Mouse (Mus musculus) right cerebral cortex, adult 18-20 months (tissue): ENCODE results near the gene Angptl4.

ENCODE experiments used
- DNase-seq: peaks from one replicate; pipeline ENCODE4 v3.0.0; 2022; ENCODE audit warnings: mixed read lengths

Gene Angptl4

DNA sequence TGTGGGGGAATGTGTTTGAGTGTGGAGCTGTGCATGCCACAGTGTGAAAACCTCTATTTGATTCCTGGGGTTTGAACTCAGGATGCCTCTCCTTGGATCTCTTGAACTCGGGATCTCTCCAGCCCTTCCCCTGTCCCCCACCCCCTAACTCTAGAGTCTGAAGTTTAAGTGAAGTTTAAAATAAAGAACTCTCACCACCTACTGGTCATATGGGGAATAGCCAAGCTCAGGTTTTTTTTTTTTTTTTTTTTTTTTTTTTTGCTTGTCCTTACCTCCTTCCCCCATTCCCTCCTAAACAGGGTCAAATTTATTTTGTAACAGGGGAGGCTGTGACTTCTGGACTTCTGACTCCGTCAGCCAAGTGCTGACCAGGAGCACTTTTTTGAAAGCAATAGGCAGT, 20.6 kb upstream of the Angptl4 start:
- DNase-seq = no peak

DNA sequence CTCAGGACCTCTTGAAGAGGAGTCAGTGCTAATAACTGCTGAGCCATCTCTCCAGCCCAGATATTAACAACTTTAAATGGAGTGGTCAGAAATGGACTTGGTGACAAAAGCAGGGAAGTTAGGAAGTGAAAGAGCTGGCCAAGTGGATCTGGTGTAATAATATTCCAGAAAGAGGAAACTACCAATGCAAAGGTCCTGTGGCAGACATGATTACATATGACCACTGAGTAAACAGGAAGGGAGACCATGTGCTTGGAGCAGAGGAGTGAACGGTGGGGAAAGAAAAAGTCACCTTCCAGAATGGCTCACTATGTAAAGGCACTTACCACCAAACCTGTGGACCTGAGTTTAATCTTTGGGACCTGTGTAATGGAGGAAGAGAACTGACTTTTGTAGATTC, 17.6 kb upstream of the Angptl4 start:
- no peak for DNase-seq

DNA sequence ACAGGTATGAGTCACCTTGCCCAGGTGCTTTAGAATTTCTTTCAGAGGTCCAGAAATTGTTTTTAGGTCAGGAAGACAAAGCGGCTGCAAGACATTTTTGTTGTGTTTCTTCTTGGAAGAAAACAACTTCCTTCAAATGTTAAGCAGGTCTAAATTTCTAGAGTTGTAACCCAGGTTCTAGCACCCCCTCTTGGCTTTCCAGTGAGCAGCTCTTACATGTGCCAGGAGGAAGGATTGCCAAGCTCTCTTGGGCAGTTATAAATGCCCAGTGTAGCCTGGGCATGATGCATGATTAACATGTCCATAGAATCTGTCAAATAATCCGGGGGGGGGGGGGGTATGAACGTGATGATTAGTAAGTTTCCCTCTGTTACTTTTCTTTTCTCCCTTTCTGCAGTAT, 16.7 kb upstream of the Angptl4 start:
- DNase-seq = no peak

DNA sequence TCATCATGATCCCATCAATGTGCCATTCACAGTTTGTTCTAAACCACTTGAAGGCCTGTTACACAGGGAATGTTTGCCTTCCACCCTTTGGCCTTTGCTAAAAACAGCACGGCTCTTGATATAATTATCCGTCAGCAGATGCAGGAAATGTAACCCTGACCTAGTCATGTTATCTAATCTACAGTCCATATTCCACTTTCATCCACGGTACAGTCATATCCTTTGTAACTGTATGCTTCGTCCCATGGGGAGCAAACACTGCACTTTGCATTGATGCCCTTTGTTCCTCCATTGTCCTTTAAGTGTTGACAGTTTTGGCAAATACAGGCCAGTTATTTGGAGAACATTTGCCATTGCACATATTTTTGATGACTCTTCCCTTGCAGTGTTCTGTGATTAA, 7.1 kb upstream of the Angptl4 start:
- no peak for DNase-seq

DNA sequence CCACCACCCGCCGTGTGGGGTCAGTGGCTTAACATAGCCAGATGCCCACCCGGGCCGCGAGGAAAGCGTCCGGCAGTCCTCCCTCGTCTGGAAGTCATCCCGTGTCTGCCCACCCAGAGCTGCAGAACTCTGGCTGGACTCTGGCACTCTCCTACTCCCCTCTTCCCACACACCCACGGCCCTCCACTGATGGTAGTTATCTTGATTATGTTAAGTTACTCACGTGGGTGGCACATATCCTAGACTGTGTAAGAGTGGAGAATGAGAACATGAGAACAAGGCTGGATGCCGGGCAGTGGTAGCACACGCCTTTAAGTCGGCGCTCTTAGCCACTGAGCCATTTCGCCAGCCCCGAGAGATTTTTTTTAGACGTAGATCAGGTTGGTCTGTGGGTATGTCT, 4.7 kb upstream of the Angptl4 start:
- DNase-seq = peak; percentile 63

DNA sequence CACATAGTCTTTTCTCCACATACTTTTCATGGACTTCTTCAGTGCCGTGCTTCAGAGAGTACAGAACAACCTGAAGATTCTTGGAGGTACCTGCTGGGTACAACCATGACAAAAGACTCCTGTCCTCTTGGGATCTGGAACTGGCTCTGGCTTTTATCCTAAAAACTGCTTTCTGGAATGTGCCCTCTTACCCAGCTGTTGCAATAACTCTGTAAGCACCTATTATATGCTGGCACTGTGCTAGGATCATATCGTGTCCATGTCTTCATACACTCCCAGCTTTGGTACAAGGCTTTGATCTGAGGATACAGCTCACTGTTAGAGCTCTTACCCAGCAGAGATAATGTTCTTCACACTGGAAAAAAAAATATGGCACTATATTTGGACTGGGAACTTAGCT, 3.3 kb upstream of the Angptl4 start:
- no peak for DNase-seq

DNA sequence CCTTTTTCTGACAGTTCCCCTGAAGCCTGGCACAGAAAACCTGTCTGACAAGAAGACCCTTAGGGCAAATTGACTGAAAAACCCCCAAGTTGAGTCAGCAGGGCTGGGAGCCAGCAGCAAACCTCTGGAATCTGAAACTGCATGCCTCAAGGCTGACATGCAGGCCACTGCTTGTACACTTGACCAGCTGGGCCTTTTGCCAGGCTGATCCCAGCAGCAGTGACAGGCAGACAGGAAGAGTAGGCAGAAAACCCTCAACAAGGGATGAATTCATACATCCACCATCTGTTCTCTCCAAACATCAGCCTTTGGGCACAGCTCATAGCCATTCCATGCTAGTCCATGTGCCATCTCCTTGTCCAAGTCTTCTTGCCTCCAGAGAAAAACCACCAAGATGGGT, 1.8 kb upstream of the Angptl4 start:
- peak; percentile 56 for DNase-seq

DNA sequence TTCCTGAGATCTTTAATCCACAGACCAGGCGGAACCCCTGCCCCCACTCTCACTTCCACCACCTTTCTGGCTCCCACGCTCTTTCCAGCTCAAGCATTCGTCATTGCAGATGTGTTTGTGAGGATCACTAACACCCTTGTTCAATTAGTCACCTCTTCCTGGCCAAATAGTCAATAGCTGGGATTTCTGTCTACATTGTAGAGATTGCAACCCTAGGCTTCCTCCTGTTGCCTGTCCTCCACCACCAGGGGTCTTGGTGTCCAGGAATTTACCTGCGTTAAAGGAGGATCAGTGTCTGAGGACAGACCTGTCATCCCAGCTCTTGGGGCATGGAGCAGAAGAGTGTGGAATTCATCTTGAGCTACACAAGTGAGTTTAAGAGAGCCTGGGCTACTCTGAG, 437 bp upstream of the Angptl4 start:
- DNase-seq = no peak

DNA sequence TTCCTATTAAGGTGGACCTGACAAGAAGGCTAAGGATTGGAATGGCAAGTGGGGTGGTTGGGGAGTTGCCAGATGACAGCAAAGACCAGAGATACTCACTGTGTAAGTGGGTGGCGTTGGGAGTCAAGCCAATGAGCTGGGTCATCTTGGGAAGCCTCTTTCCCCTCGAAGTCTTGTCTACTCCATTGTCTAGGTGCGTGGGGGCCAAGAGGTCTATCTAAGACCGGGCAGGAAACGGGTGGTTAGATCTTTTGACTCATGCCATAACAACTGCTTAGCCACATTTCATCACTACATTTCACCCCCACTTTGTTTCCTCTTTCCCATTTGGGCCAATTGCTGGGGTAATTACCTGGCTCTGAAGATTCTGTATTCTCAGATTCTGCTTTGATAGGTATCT, 1.2 kb downstream of the Angptl4 start:
- DNase-seq = no peak

DNA sequence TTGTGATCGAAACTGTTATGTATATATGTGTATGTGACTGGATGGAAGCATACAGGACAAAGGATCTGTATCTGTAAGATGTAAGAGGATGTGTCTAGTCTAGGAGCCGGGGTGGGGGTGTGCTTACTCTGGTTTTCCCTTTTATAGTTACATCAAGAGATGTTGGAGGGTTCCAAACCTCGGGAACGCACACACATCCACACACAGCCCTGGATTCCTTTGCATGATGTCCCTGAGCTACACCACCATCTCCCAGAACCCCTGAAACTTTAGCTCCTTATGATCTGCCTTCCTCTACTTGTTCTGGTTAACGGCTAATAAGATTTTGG, 1.7 kb downstream of the Angptl4 start:
- no peak for DNase-seq

DNA sequence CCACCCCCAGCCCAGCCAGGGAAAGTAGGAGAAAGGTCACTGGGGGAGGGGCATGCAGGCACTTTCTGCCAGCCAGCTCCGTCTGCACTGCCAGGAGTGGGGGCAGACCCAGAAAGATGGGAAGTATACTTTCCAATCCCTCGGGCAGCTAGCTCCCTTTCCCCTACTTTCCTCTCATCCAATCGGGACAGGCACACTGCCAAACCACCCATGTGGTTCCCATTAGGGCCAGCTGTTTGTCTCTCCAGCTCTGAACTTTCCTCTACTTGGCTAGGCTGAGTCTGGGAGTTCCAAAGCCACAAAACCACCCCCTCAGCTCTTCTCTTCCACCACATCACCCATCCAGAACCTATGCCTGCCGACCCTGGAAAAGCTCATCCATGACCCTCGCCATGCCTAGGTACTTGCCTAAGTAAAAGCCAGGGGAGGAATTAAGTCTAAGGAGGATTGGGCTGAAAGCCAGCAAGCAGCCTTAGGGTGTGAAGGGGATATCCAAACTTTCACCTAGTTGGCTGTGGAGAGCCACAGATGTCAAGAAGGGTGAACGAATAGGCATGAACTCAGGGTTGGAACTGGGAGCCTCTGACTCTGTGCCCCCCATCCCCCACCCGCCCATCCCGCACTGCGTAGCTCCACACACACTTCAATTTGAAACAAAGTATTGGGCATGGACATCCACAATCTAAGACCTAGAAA, 2.2 kb downstream of the Angptl4 start:
- DNase-seq = peak; percentile 85

DNA sequence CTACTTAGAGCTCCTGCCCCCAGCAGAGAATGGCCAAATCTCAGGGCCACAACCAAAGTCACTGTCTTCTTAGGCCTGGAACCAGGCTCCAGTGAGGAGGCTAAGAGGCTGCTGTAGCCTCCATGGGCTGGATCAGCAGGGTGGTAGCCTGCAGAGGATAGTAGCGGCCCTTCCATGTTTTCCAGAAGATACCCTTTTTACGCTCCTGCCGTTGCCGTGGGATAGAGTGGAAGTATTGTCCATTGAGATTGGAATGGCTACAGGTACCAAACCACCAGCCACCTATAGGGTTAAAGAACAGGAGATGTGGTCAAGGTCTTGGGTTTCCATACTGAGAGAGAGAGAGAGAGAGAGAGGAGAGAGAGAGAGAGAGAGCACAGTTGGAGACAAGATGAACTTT, 6.3 kb downstream of the Angptl4 start:
- no peak for DNase-seq

DNA sequence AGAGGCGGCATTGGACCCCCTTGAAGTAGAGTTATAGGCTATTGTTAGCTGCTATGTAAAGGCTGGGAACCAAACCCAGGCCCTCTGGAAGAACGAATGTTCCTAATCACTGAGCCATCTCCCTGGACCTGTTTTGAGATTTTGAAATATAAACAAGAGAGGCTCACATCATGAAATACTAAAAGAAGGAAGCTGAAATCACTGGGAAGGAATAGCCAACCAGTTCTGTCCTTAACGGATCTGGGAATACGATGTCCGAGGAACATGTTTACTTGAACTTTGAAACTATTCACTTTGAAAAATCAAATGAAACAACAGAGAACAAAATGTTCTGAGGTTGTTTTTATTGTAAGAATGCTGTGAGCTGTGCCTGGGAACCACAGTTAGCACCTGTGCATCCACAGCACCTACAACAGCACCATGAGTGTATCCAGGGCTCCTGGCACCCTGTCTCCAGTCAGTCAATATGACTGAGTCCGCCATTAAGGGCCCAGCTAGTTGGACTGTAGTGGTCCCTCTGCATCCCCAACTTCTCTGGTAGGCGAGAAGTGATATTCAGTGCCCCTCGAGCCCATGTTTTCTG, 7.0 kb downstream of the Angptl4 start:
- no peak for DNase-seq

DNA sequence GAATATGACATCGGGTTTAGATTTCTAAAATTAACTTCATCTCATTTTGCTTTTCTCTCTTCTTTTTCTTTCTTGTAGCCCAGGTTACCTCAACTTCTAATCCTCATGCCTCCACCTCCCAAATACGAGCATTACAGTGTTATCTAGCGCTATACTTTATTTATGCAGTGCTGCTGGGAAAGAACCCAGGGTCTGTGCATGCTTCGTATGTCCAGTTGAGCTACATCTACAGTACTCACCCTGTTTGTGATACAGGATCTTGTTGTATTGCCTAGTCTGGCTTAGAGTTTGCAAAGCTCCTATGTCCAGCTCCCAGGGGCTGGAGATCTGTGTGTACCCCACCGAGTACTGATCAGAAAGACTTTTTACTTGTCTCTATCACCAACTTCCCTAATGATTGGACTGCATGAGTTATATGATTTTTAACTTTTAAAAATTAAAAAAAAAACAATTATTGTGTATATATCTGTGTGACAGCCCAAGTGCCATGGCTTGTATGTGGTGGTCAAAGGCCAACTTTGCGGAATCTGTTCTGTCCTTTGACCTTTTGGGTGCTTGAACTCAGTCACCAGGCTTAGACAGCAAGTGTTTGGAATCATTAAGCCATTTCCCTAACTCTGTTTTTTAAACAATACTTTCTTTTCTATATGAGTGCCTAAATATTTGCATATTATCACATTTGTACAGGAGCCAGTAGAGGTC, 7.6 kb downstream of the Angptl4 start:
- no peak for DNase-seq

DNA sequence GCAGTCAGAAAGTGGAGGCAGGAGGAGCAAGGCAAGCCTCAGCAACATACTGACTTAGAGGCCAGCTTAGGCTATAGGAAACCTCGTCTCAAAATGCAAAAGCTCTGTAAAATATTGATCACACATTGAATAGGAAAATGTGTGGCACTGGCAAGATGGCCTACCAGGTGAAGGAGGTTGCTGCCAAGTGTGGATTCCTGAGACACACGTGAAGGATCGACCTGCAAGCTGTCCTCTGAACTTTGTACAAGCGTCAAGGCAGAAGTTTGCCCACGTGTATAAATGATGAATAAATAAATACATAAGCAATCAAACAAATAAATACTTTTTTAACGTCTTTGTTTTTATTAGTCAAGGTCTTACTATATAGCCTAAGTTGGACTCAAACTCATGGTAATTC, 8.2 kb downstream of the Angptl4 start:
- DNase-seq = no peak

DNA sequence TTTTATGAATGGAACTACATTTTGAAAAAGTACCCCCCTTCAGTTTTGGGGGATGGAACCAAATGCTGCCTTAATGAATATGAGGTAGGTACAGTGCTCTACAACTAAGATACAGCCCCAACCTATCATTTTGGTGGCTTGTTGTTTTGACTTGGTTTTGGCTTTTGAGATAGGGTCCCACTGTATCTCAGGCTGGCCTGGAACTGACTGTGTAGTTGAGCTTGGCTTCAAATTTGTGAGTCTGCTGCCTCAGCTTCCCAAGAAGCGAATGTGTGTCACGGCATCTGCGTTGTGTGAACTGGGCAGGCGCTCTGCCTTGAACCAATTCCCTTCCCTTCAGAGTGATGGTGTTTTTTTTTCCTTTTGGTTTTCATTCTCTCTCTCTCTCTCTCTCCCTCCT, 10.0 kb downstream of the Angptl4 start:
- no peak for DNase-seq

DNA sequence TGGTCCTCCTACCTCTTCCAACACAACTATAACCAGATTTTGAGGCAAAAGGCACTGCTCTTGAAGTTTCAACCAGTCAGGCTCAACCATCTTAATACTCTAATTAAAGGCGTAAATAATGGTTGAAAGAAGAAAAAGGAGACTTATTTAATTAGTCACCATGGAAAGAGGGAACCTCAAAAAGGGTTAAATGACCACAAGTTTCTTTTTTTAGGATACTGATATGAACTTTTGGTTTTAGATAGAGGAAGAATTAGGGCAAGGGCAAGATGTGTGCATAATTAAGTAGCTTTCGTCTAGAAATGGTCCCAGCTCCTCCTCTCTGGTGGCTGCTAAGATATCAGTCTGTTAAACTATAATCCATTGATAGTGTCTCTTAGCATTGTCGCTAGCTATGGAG, 15.2 kb downstream of the Angptl4 start:
- DNase-seq = no peak

DNA sequence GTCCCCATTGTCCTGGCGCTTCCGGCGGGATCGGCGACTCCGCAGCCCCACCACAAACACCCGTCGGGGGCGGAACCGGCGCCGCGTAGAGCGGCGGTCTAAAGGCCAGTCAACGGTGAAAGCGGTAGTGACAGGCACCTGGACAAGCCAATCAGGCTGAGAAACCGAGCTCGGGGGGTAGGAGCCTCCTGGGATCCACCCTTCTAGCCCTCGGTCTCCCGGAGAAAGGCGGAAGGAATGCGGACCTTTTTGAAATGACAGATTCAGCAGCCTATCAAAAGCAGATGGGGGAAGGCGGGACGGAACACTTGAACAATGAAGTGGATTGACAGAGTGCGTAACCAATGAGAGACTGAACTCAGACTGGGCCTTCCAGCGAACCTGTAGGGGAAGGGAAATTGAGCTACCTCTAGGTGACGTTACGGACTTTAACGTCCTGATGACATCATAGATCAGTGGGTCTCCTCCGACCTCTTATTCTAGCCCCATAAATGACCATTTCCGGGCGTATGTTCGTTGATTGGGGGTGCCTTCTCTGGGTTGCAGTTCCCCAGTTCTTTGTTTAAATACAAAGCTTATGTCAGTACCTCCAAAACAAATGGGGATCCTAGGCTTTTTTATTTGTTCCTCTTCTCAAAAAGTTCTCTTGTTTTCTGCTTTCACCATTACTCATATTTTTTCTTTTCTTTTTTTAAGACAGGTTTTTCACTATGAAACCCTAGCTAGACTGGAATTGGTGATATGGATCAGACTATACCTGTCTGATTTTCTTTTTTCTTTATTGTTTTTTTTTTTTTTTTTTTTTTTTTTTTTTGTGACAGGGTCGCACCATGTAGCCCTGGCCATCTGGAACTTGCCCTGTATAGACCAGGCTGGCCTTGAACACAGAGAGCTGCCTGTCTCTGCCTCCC, 21.1 kb downstream of the Angptl4 start, which contains the start of gene Rab11b:
TSS of gene Rab11b (minus strand) at position 276 of the 911 bp plus-strand sequence.
- DNase-seq = peak; percentile 100

DNA sequence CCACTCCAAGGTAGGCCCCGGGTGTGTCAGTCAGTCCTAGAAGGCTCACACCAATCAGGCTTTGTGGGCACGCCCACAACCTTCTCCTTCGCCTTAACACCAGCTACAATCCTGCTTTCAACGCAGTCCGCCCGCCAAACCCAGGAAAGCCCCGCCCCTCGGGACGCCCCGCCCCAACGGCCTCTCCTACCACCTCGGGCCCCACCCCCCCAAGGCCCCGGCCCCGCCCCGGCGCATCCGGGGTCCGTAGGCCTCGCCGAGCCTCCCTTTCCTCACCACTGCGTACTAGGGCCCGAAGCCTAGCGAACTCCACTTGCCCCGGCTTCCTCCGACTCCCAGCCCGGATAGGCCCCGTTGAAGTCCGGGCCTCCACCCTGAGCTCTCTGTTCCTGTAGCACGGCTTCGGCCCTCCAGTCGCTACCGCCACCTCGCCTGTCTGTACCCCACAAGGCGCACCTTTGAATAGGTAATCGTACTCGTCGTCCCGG, 21.8 kb downstream of the Angptl4 start:
- peak; percentile 90 for DNase-seq

DNA sequence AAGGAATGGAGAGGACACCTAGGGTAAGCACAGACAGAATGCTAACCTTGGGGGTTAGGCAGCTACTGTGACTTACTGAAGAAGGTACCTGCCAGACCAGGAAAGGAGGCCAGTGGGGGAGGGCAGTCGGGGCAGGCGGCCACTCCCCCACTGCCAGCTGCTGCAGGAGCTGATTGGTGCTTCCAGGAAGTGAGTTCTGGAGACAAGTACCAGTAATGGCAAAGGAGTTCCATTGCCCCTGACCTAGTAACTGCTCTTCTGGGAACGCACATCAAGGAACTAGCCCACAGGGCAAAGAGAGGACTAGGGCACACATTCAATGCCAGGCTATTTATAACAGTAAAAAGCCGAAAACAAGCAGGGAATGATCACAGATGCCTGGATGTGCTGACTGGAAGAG, 24.4 kb downstream of the Angptl4 start:
- DNase-seq = no peak

DNA sequence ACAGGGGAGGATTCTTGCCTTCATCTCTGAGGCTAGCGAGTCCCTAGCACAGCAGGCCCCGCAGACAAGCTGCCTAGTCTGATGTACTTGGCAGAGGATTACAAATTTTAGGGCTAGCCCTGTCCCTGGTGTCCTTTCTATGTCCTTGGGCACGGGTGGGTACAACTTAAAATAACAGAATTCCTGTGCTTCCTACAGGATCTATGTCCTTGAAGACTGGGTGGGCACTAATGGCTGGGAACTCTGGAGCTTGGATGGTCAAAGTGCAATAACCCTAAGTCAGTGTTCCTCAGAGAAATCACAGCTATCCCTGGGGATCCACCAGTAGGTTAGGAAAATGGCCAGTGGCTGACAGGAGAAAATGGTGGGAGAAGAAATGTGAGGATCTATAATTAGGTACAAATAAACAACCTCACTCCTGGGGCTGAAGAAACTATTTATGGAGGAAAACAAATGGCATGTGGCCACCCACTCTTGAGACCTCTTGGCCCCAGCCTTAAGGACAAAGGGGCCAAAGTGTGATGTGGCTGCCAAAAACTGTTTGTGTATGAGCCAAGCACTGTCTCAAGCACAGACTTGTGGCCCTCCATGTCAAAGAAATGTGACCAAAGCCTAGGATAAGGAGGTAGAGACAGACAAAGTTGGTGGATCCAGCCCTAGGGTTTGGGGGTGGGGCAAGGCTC, 25.4 kb downstream of the Angptl4 start:
- no peak for DNase-seq

DNA sequence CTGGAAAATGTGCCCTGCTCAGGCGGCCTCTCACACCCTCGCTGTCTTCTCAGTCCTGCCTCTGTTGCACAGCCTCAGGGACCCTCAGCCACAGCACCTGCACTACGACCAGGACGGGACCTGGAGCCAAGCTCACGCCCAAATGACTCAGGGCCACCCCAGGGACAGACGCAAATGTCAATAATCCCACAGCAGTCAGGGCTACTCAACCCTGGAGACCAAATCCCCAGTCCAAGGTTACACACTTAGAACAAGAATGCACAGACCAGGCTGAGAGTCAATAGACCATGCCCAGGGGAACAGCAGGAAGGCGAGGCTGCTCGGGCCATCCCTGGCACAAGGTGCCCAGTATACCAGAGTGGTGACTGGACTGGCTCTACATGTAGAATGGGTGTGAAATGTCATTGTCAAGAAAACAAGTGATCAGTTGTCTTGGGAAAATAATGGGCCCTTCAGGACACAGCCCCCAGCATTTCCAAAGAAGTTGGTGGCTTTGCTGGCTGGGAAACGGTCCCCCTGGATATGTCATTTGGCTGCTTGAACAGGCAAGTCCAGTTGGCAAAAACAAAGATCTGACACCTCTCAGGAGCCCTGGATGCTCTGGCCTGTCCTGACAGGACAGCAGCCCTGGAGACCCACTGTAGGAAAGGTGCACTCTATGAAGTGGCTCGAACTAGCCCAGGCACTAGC, 26.1 kb downstream of the Angptl4 start:
- DNase-seq = no peak
